Mouse (Mus musculus) small intestine, adult 2 months (tissue): ENCODE results near the gene Pank2.

Source experiments
- CTCF ChIP-seq: fragments of 200-500 bp; IDR thresholded peaks from 2 replicates; pipeline ENCODE4 v1.5.1; 2012; ENCODE audit warnings: low read depth, mild to moderate bottlenecking, control low read depth, inconsistent platforms, low read length, moderate library complexity, mixed read lengths; ENCODE audit not compliant: insufficient replicate concordance, insufficient read length; ENCODE audit errors: extremely low read depth
- POLR2A ChIP-seq: fragments of 200-500 bp; IDR thresholded peaks from 2 replicates; pipeline ENCODE4 v1.6.1; 2012; ENCODE audit warnings: low read depth, mild to moderate bottlenecking, control low read depth, inconsistent platforms, low read length, moderate library complexity

GRCm38 (mm10) chr2:131319401-131319800 lies 57.1 kb downstream of the Pank2 start:
- TF ChIP-seq POLR2A: no peak
- no peak for TF ChIP-seq CTCF
